Mouse (Mus musculus) subcutaneous adipose tissue, adult 2 months (tissue): Measurements from ENCODE around the gene Zfp280d. TPM values are rescaled to one million over a fixed set of nuclear protein-coding genes. Genes with fewer than 3 reads are reported as not detected.

Source experiments
- polyA plus RNA-seq: library from polyadenylated mRNA; depleted of rRNA; stranded (reverse); fragments of >200 nt; gene quantifications from 2 replicates; pipeline ENCODE4 v1.2.3, GENCODE M21; 2012; ENCODE audit warnings: low replicate concordance; rRNA removed

Gene Zfp280d
- 10.5 and 16.8 TPM in 2 replicates for polyA plus RNA-seq

GRCm38 (mm10) chr9:72274677-72275076, at the start of gene Zfp280d:
TSS of gene Zfp280d (plus strand) at chr9:72274860.

Other genes starting within 250 kb of the Zfp280d start
- 80.7 and 128 TPM in 2 replicates for gene Tcf12, start 163.0 kb upstream of the Zfp280d start, polyA plus RNA-seq
- 0.10 and 0.39 TPM in 2 replicates for gene Mns1, start 163.2 kb downstream of the Zfp280d start, polyA plus RNA-seq
- gene Tex9, start 217.4 kb downstream of the Zfp280d start, polyA plus RNA-seq, result 1.0 and 4.4 TPM in 2 replicates